ENCODE assay signal across 8 mouse cellular contexts in genomic region chr9:65225795-65226194, GRCm38 (mm10). TPM values are rescaled to one million over a fixed set of nuclear protein-coding genes. Genes with fewer than 3 reads are reported as not detected.
DNase-seq lines count a peak whose midpoint lies in the region; ATAC-seq and TF ChIP-seq lines count a peak whose summit lies in the region.

No protein-coding gene starts in this region.

- DNase-seq in CD4-positive, CD25-positive, alpha-beta regulatory T cell, adult 2 months (ENCODE audit: low read depth, low spot score) = peak; percentile 12
- no peak for DNase-seq in intestine, embryonic 14.5 days (ENCODE audit: low spot score)
- peak; percentile 52 for DNase-seq in urinary bladder, postnatal 14 days (ENCODE audit: low spot score)
- no peak for DNase-seq in urinary bladder, postnatal 36 days (ENCODE audit: low spot score in 2 of 2)
- DNase-seq in frontal cortex, postnatal 25 days (ENCODE audit: low spot score in 2 of 2) = no peak

- no peak overlapping the region for H3K27ac ChIP-seq in intestine, embryonic 14.5 days (ENCODE audit: low read depth)
- H3K27ac ChIP-seq in intestine, embryonic 16.5 days (ENCODE audit: low read length) = no peak overlapping the region
- H3K27ac ChIP-seq in small intestine, adult 2 months (ENCODE audit: insufficient read depth, low read depth, low read length) = no peak overlapping the region

- TF ChIP-seq CTCF in small intestine, adult 2 months (IDR thresholded peaks at IDR 0.05; ENCODE audit: extremely low read depth, insufficient read length, insufficient replicate concordance, low read depth, low read length) = peak; percentile 17; the same call in 1 of the 2 replicates

- no peak overlapping the region for H3K9ac ChIP-seq in intestine, embryonic 14.5 days (ENCODE audit: low read length)
- no peak overlapping the region for H3K9ac ChIP-seq in intestine, embryonic 16.5 days (ENCODE audit: low read depth, low read length)

- no peak overlapping the region for H3K4me3 ChIP-seq in intestine, embryonic 14.5 days (ENCODE audit: low read depth, low read length)
- H3K4me3 ChIP-seq in intestine, embryonic 16.5 days (ENCODE audit: low read length) = no peak overlapping the region
- no peak overlapping the region for H3K4me3 ChIP-seq in small intestine, adult 2 months (ENCODE audit: low read depth, low read length)

- ATAC-seq in CD4-positive, CD25-positive, alpha-beta regulatory T cell, adult 4 months = no peak
- 0 out of 2 replicates have a peak, but pooled peaks have one; percentile 27 for ATAC-seq in intestine, embryonic 14.5 days (replicated peaks; ENCODE audit: low FRiP score, low TSS enrichment, low read depth)
- ATAC-seq in intestine, embryonic 16.5 days = no peak

- 0 out of 2 replicates have a peak, but pooled peaks cover 5% of the 10 kb centered on the region for H3K36me3 ChIP-seq in intestine, embryonic 14.5 days (ENCODE audit: control insufficient read depth, insufficient read depth, low read length)
- 0 out of 2 replicates have a peak, but pooled peaks cover 2% of the 10 kb centered on the region for H3K36me3 ChIP-seq in intestine, embryonic 16.5 days (ENCODE audit: control insufficient read depth, insufficient read depth, low read length)
- peaks cover 16% of the 10 kb centered on the region for H3K36me3 ChIP-seq in small intestine, adult 2 months (ENCODE audit: control insufficient read depth, insufficient read depth, low read length)

- no peak overlapping the region for H3K4me2 ChIP-seq in intestine, embryonic 14.5 days (ENCODE audit: low read length)
- no peak overlapping the region for H3K4me2 ChIP-seq in intestine, embryonic 16.5 days (ENCODE audit: low read depth, low read length)

- H3K9me3 ChIP-seq in intestine, embryonic 14.5 days (ENCODE audit: control insufficient read depth, low read length) = no peaks in the 10 kb centered on the region
- H3K9me3 ChIP-seq in intestine, embryonic 16.5 days (ENCODE audit: control insufficient read depth, low read length) = no peaks in the 10 kb centered on the region

- no peaks in the 10 kb centered on the region for H3K4me1 ChIP-seq in intestine, embryonic 14.5 days (replicated peaks; ENCODE audit: control insufficient read depth, insufficient read depth, low read length)
- H3K4me1 ChIP-seq in intestine, embryonic 16.5 days (ENCODE audit: control insufficient read depth, insufficient read depth, low read length) = no peaks in the 10 kb centered on the region
- peaks cover 6% of the 10 kb centered on the region for H3K4me1 ChIP-seq in small intestine, adult 2 months (ENCODE audit: control insufficient read depth, insufficient read depth, insufficient read length, low read length)

- no peak for TF ChIP-seq POLR2A in small intestine, adult 2 months (IDR thresholded peaks at IDR 0.05; ENCODE audit: low read depth, low read length)

- 34% methylated on average over 4 of the region's 4 CpGs for WGBS in intestine, embryonic 14.5 days
- WGBS in intestine, embryonic 16.5 days = 42% methylated on average over 4 of the region's 4 CpGs
- WGBS in small intestine, adult 2 months = 40% methylated on average over 4 of the region's 4 CpGs

- H3K27me3 ChIP-seq in intestine, embryonic 14.5 days (replicated peaks; ENCODE audit: control insufficient read depth, insufficient read depth, low read length) = no peaks in the 10 kb centered on the region
- H3K27me3 ChIP-seq in intestine, embryonic 16.5 days (replicated peaks; ENCODE audit: control insufficient read depth, insufficient read depth, low read length) = no peaks in the 10 kb centered on the region
- no peaks in the 10 kb centered on the region for H3K27me3 ChIP-seq in small intestine, adult 2 months (ENCODE audit: control insufficient read depth, insufficient read depth, low read length)

RNA-seq across cellular contexts. Expression of gene Parp16, which starts 30.6 kb away (rescaled TPM):
- 1 to 10 TPM; 6.4 to 7.5 TPM for polyA plus RNA-seq in CD4-positive, CD25-positive, alpha-beta regulatory T cell, adult 4 months (2017; shearing (Covaris generic))
- polyA plus RNA-seq in intestine, embryonic 14.5 days (2014; fragmentation: Nextera tagmentation; extraction: Ambion mirVana) = 8.1 and 9.1 TPM in 2 replicates
- 10.8 and 11.0 TPM in 2 replicates for polyA plus RNA-seq in intestine, embryonic 16.5 days (2015; fragmentation: Nextera tagmentation; extraction: Ambion mirVana)
- 10.0 and 16.3 TPM in 2 replicates for polyA plus RNA-seq in small intestine, adult 2 months (2012; rRNA removed)

RNA-seq across cellular contexts. Expression of gene Cilp, which starts 39.2 kb away (rescaled TPM):
- not detected for polyA plus RNA-seq in CD4-positive, CD25-positive, alpha-beta regulatory T cell, adult 4 months (2017; shearing (Covaris generic))
- polyA plus RNA-seq in intestine, embryonic 14.5 days (2014; fragmentation: Nextera tagmentation; extraction: Ambion mirVana) = 1.1 and 2.0 TPM in 2 replicates
- 1.7 and 2.0 TPM in 2 replicates for polyA plus RNA-seq in intestine, embryonic 16.5 days (2015; fragmentation: Nextera tagmentation; extraction: Ambion mirVana)
- 1.4 and 1.7 TPM in 2 replicates for polyA plus RNA-seq in small intestine, adult 2 months (2012; rRNA removed)

Comparison
In these comparisons a context has a peak if more than half of its experiments do, and no peak if none do; other contexts are left out.
1. DNase-seq: peak in CD4-positive, CD25-positive, alpha-beta regulatory T cell, adult 2 months (single experiment) and urinary bladder, postnatal 14 days (single experiment); none in intestine, embryonic 14.5 days (single experiment), urinary bladder, postnatal 36 days (0 of 2) and frontal cortex, postnatal 25 days (0 of 2).